Comparison of ENCODE assay signal across 15 mouse cellular contexts in genomic region chr6:29638844-29639460, GRCm38 (mm10). TPM values are rescaled to one million over a fixed set of nuclear protein-coding genes. Genes with fewer than 3 reads are reported as not detected.
A peak's percentile ranks its signal among the peaks of the same experiment; 100 is the strongest.
DNase-seq lines count a peak whose midpoint lies in the region; ATAC-seq and TF ChIP-seq lines count a peak whose summit lies in the region.
"Had no signal": no experiment of that assay in that cellular context is flagged by ENCODE, and none has a peak within 500 bp of the region (broad histone marks: within the 10 kb centered on the region; RNA-seq: fewer than 3 reads in every experiment).

No protein-coding gene starts in this region.

- no peaks in the 10 kb centered on the region for H3K36me3 ChIP-seq in heart, embryonic 12.5 days
- no peaks in the 10 kb centered on the region for H3K36me3 ChIP-seq in liver, embryonic 12.5 days
- H3K36me3 ChIP-seq in intestine, postnatal 0 days (ENCODE audit: control insufficient read depth, insufficient read depth), result no peaks in the 10 kb centered on the region
- H3K36me3 ChIP-seq: liver, embryonic 13.5 days had no signal

- no peak for TF ChIP-seq CTCF in intestine, postnatal 0 days (IDR thresholded peaks at IDR 0.05; ENCODE audit: low read depth)

- no peak for DNase-seq in heart, adult 18-20 months
- DNase-seq in liver (no peak), R1 (ENCODE audit: low read depth, low spot score) (peak; percentile 35)
- no peak for DNase-seq in right cerebral cortex, postnatal 4 days
- no peak for DNase-seq in cerebellum, adult 9-10 months
- DNase-seq: cerebellum, postnatal 14 days; liver, embryonic 13.5 days; lung, postnatal 4 days; right cerebral cortex, postnatal 25 days; thymus, postnatal 36 days had no signal

- 5% methylated on average over 16 of the region's 16 CpGs for WGBS in heart, embryonic 12.5 days
- 11% methylated on average over 16 of the region's 16 CpGs for WGBS in liver, embryonic 12.5 days (ENCODE audit: insufficient replicate concordance)
- 4% methylated on average over 15 of the region's 16 CpGs for WGBS in intestine, postnatal 0 days

- ATAC-seq in heart, embryonic 12.5 days (ENCODE audit: insufficient number of reproducible peaks, low FRiP score), result no peak
- ATAC-seq in liver, embryonic 12.5 days, result 0 out of 2 replicates have a peak, but pooled peaks have one; percentile 15
- no peak for ATAC-seq in intestine, postnatal 0 days
- ATAC-seq: hindbrain, embryonic 16.5 days had no signal

- H3K4me1 ChIP-seq in heart, embryonic 12.5 days (replicated peaks), result no peaks in the 10 kb centered on the region; the same call in 1 of the 2 replicates
- no peaks in the 10 kb centered on the region for H3K4me1 ChIP-seq in liver, embryonic 12.5 days
- H3K4me1 ChIP-seq in intestine, postnatal 0 days (replicated peaks; ENCODE audit: control insufficient read depth, insufficient read depth, low read length), result no peaks in the 10 kb centered on the region
- H3K4me1 ChIP-seq: liver, embryonic 13.5 days had no signal

- no peak overlapping the region for H3K27ac ChIP-seq in heart, embryonic 12.5 days (ENCODE audit: poor library complexity, severe bottlenecking)
- no peak overlapping the region for H3K27ac ChIP-seq in liver, embryonic 12.5 days
- no peak overlapping the region for H3K27ac ChIP-seq in intestine, postnatal 0 days (ENCODE audit: low read depth, low read length)
- H3K27ac ChIP-seq: left cerebral cortex, adult 2 months; liver, embryonic 13.5 days had no signal

- H3K9ac ChIP-seq in heart, embryonic 12.5 days, result no peak overlapping the region
- H3K9ac ChIP-seq in liver, embryonic 12.5 days, result no peak overlapping the region
- no peak overlapping the region for H3K9ac ChIP-seq in intestine, postnatal 0 days (ENCODE audit: low read depth, low read length)
- H3K9ac ChIP-seq: liver, embryonic 13.5 days had no signal

- H3K4me2 ChIP-seq in heart, embryonic 12.5 days, result peak overlapping the region; percentile 54
- H3K4me2 ChIP-seq in liver, embryonic 12.5 days, result no peak overlapping the region
- peak overlapping the region; percentile 45 for H3K4me2 ChIP-seq in intestine, postnatal 0 days (replicated peaks; ENCODE audit: low read depth)
- H3K4me2 ChIP-seq: liver, embryonic 13.5 days had no signal

- H3K4me3 ChIP-seq in heart, embryonic 12.5 days, result peak overlapping the region; percentile 7; the same call in 1 of the 2 replicates
- no peak overlapping the region for H3K4me3 ChIP-seq in liver, embryonic 12.5 days
- H3K4me3 ChIP-seq in intestine, postnatal 0 days (ENCODE audit: low read depth, low read length), result no peak overlapping the region
- H3K4me3 ChIP-seq: left cerebral cortex, adult 2 months; liver, embryonic 13.5 days had no signal

- peaks cover 15% of the 10 kb centered on the region for H3K27me3 ChIP-seq in heart, embryonic 12.5 days (replicated peaks)
- peaks cover 40% of the 10 kb centered on the region for H3K27me3 ChIP-seq in liver, embryonic 12.5 days (replicated peaks)
- H3K27me3 ChIP-seq in intestine, postnatal 0 days (replicated peaks; ENCODE audit: control insufficient read depth, insufficient read depth, low read length), result no peaks in the 10 kb centered on the region

- H3K9me3 ChIP-seq in heart, embryonic 12.5 days (replicated peaks), result peaks cover 11% of the 10 kb centered on the region
- no peaks in the 10 kb centered on the region; the same call in 1 of the 2 replicates for H3K9me3 ChIP-seq in liver, embryonic 12.5 days (replicated peaks)
- H3K9me3 ChIP-seq in intestine, postnatal 0 days (ENCODE audit: control insufficient read depth), result no peaks in the 10 kb centered on the region
- H3K9me3 ChIP-seq: liver, embryonic 13.5 days had no signal

RNA-seq across cellular contexts. Expression of gene Tnpo3, which starts 29.3 kb away (rescaled TPM):
- 71.6 and 73.4 TPM in 2 replicates for polyA plus RNA-seq in heart, embryonic 12.5 days (2016; fragmentation: Nextera tagmentation; extraction: Ambion mirVana)
- 10 to 100 TPM; 43.6 to 44.9 TPM for total RNA-seq in heart, adult 18-20 months (2021)
- 55.2 and 56.6 TPM in 2 replicates for polyA plus RNA-seq in liver, embryonic 12.5 days (2016; fragmentation: Nextera tagmentation; extraction: Ambion mirVana)
- 28.1 and 28.5 TPM in 2 replicates for polyA plus RNA-seq in intestine, postnatal 0 days (2015; fragmentation: Nextera tagmentation; extraction: Ambion mirVana)

RNA-seq across cellular contexts. Expression of gene Tspan33, which starts 55.1 kb away (rescaled TPM):
- 11.2 and 11.9 TPM in 2 replicates for polyA plus RNA-seq in heart, embryonic 12.5 days (2016; fragmentation: Nextera tagmentation; extraction: Ambion mirVana)
- 1 to 10 TPM; 2.3 to 3.4 TPM for total RNA-seq in heart, adult 18-20 months (2021)
- polyA plus RNA-seq in liver, embryonic 12.5 days (2016; fragmentation: Nextera tagmentation; extraction: Ambion mirVana), result 197 and 203 TPM in 2 replicates
- polyA plus RNA-seq in intestine, postnatal 0 days (2015; fragmentation: Nextera tagmentation; extraction: Ambion mirVana), result 0.84 and 1.0 TPM in 2 replicates

Comparison
In these comparisons a context has a peak if more than half of its experiments do, and no peak if none do; other contexts are left out.
1. RNA of gene Tspan33, which starts 55.1 kb away (polyA plus RNA-seq): 197 to 203 TPM in liver, embryonic 12.5 days; 11.2 to 11.9 TPM in heart, embryonic 12.5 days and 0.84 to 1.0 TPM in intestine, postnatal 0 days; every median in the first group is over 10 times any median in the second.